Mouse (Mus musculus): ENCODE measurements around the gene Txnrd3.
A peak's percentile ranks its signal among the peaks of the same experiment; 100 is the strongest.

Txnrd3 gene

GRCm38 (mm10) chr6:89651770-89652169 lies 8.0 kb downstream of the Txnrd3 start:
- no peak for DNase-seq (ENCODE audit: extremely low spot score, low read depth, low spot score)

GRCm38 (mm10) chr6:89655011-89655410 lies 11.2 kb downstream of the Txnrd3 start:
- DNase-seq (ENCODE audit: extremely low spot score, low read depth, low spot score): no peak

- no peak for DNase-seq (ENCODE audit: extremely low spot score, low read depth, low spot score)
These were observed 14.6 kb downstream of the Txnrd3 start for GRCm38 (mm10) chr6:89658342-89658741.

- DNase-seq (ENCODE audit: extremely low spot score, low read depth, low spot score): no peak
These were observed 15.1 kb downstream of the Txnrd3 start for GRCm38 (mm10) chr6:89658931-89659330.

GRCm38 (mm10) chr6:89659692-89660423 lies 16.1 kb downstream of the Txnrd3 start:
- no peak for DNase-seq (ENCODE audit: extremely low spot score, low read depth, low spot score)

- DNase-seq (ENCODE audit: extremely low spot score, low read depth, low spot score): no peak
These were observed 16.7 kb downstream of the Txnrd3 start for GRCm38 (mm10) chr6:89660490-89660889.

GRCm38 (mm10) chr6:89662521-89662920 lies 18.7 kb downstream of the Txnrd3 start:
- DNase-seq (ENCODE audit: extremely low spot score, low read depth, low spot score): no peak

GRCm38 (mm10) chr6:89665155-89665554 lies 21.4 kb downstream of the Txnrd3 start:
- DNase-seq (ENCODE audit: extremely low spot score, low read depth, low spot score): no peak

- DNase-seq (ENCODE audit: extremely low spot score, low read depth, low spot score): no peak
These were observed 21.9 kb downstream of the Txnrd3 start for GRCm38 (mm10) chr6:89665667-89666066.

- no peak for DNase-seq (ENCODE audit: extremely low spot score, low read depth, low spot score)
These were observed 23.2 kb downstream of the Txnrd3 start for GRCm38 (mm10) chr6:89666976-89667375.

- no peak for DNase-seq (ENCODE audit: extremely low spot score, low read depth, low spot score)
These were observed 25.8 kb downstream of the Txnrd3 start for GRCm38 (mm10) chr6:89669556-89669955.

- no peak for DNase-seq (ENCODE audit: extremely low spot score, low read depth, low spot score)
These were observed 27.6 kb downstream of the Txnrd3 start for GRCm38 (mm10) chr6:89671431-89671830.

GRCm38 (mm10) chr6:89672641-89673040 lies 28.9 kb downstream of the Txnrd3 start:
- no peak for DNase-seq (ENCODE audit: extremely low spot score, low read depth, low spot score)

GRCm38 (mm10) chr6:89673135-89673780 lies 29.5 kb downstream of the Txnrd3 start:
- no peak for DNase-seq (ENCODE audit: extremely low spot score, low read depth, low spot score)

- DNase-seq (ENCODE audit: extremely low spot score, low read depth, low spot score): no peak
These were observed 34.7 kb downstream of the Txnrd3 start for GRCm38 (mm10) chr6:89678522-89678921.

- DNase-seq (ENCODE audit: extremely low spot score, low read depth, low spot score): peak; percentile 49
These were observed 35.6 kb downstream of the Txnrd3 start for GRCm38 (mm10) chr6:89679291-89679835.

GRCm38 (mm10) chr6:89680155-89680554 lies 36.4 kb downstream of the Txnrd3 start:
- peak; percentile 52 for DNase-seq (ENCODE audit: extremely low spot score, low read depth, low spot score)

GRCm38 (mm10) chr6:89684231-89684630 lies 40.4 kb downstream of the Txnrd3 start:
- DNase-seq (ENCODE audit: extremely low spot score, low read depth, low spot score): no peak

GRCm38 (mm10) chr6:89687100-89687499 lies 43.3 kb downstream of the Txnrd3 start:
- DNase-seq (ENCODE audit: extremely low spot score, low read depth, low spot score): no peak

- no peak for DNase-seq (ENCODE audit: extremely low spot score, low read depth, low spot score)
These were observed 62.8 kb downstream of the Txnrd3 start for GRCm38 (mm10) chr6:89706624-89707023.

- no peak for DNase-seq (ENCODE audit: extremely low spot score, low read depth, low spot score)
These were observed 63.5 kb downstream of the Txnrd3 start, which contains the start of gene Vmn1r40 for GRCm38 (mm10) chr6:89707240-89707639. TSS of gene Vmn1r40 (plus strand) at chr6:89707540.

- no peak for DNase-seq (ENCODE audit: extremely low spot score, low read depth, low spot score)
These were observed 74.3 kb downstream of the Txnrd3 start for GRCm38 (mm10) chr6:89718051-89718450.
